Mouse (Mus musculus) cerebellum, adult 2 months (tissue): ENCODE results near the gene Slc10a1.

Experiments
- CTCF ChIP-seq: fragments of 200-500 bp; IDR thresholded peaks from 2 replicates; pipeline ENCODE4 v1.5.1; 2011; ENCODE audit warnings: low read depth, mild to moderate bottlenecking, control low read depth, low read length, moderate library complexity, borderline replicate concordance; ENCODE audit not compliant: insufficient read depth
- POLR2A ChIP-seq: fragments of 200-500 bp; IDR thresholded peaks from 2 replicates; pipeline ENCODE4 v1.6.1; 2011; ENCODE audit warnings: low read length, control low read depth, borderline replicate concordance; ENCODE audit not compliant: insufficient read depth

GRCm38 (mm10) chr12:80957961-80958360 is 10.5 kb downstream of the Slc10a1 start:
- no peak for TF ChIP-seq POLR2A
- no peak for TF ChIP-seq CTCF
